Mouse (Mus musculus): ENCODE data around the gene Agtpbp1. TPM values are rescaled to one million over a fixed set of nuclear protein-coding genes. Genes with fewer than 3 reads are reported as not detected.
"Not testable (repeated sequence)": the region's sequence is repeated elsewhere in the genome, so short reads cannot be mapped to it uniquely, and the experiment has no call there.

Gene Agtpbp1
- polyA plus RNA-seq, 1 experiment from 2014 or later = 13.3 TPM

- H3K9me3 ChIP-seq (replicated peaks) = no peaks in the 10 kb centered on the region
- H3K27me3 ChIP-seq = no peaks in the 10 kb centered on the region
- no peak overlapping the region for H3K27ac ChIP-seq
- H3K4me3 ChIP-seq (replicated peaks) = no peak overlapping the region
- 0 out of 2 replicates have a peak, but pooled peaks cover 3% of the 10 kb centered on the region for H3K4me1 ChIP-seq
- H3K36me3 ChIP-seq = peaks cover 29% of the 10 kb centered on the region
- no peak for ATAC-seq (replicated peaks; ENCODE audit: low FRiP score)
- WGBS = 43% methylated on average over 5 of the region's 5 CpGs
- H3K4me2 ChIP-seq = no peak overlapping the region
- no peak overlapping the region for H3K9ac ChIP-seq
Measured at GRCm38 (mm10) chr13:59498191-59498590, 86.8 kb downstream of the Agtpbp1 start.

DNA sequence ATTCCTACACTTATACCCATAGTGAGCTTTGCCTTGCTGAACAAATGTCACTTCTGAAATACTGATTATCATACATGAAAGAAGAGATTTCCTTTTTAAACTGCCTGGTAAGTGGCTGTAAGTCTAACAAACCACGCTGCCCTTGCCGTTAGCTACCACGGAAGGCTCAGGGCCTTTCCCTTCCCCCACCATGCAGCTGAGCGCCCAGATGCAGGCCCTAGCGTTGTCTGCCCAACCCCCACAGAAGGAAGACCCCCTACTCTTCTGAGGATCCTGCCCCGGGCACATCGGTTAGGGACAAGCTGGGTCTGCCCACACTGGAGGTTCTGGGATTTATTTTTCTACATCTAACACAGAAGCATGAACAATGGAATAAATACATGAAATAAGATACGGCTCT, 89.2 kb downstream of the Agtpbp1 start:
- WGBS = 27% methylated on average over 8 of the region's 8 CpGs

DNA sequence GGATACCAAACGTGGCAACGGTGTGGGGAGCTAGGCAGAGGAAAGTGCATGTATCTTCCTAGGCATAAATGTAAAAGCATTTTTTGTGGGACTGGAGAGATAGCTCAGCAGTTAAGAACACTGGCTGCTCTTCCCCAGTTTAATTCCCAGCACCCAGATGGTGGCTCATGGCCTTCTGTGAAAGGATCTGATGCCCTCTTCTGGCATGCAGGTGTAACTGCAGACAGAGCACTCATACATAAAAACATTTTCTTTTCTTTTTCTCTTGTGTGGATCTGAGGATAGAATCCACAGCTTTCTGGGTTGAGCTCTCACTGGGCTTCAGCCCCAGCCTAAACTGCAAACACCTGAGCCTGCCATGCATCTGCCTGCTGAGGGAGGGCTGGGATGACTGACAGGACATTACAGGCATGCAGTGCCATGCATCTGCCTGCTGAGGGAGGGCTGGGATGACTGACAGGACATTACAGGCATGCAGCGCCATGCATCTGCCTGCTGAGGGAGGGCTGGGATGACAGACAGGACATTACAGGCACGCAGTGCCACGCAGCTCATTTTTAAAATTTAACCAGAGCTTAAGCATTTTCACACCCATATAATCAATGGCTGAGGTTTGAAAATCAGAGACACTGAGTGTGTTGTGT, 90.3 kb downstream of the Agtpbp1 start:
- H3K9me3 ChIP-seq (replicated peaks) = no peaks in the 10 kb centered on the region
- WGBS = 80% methylated on average over 5 of the region's 5 CpGs
- H3K27ac ChIP-seq = no peak overlapping the region
- no peak overlapping the region for H3K9ac ChIP-seq
- H3K4me3 ChIP-seq (replicated peaks) = no peak overlapping the region
- H3K4me2 ChIP-seq = no peak overlapping the region
- peaks cover 19% of the 10 kb centered on the region for H3K36me3 ChIP-seq
- ATAC-seq (replicated peaks; ENCODE audit: low FRiP score) = no peak
- H3K4me1 ChIP-seq = 0 out of 2 replicates have a peak, but pooled peaks cover 3% of the 10 kb centered on the region
- H3K27me3 ChIP-seq = no peaks in the 10 kb centered on the region

More for the DNA sequence above, 89.2 kb downstream of the Agtpbp1 start:
- Histone ChIP-seq H3K36me3 (peaks cover 27% of the 10 kb centered on the region), H3K9me3 (replicated peaks) (no peaks in the 10 kb centered on the region), H3K27me3 (no peaks in the 10 kb centered on the region), H3K27ac (no peak overlapping the region), H3K4me1 (0 out of 2 replicates have a peak, but pooled peaks cover 3% of the 10 kb centered on the region), H3K9ac (no peak overlapping the region), H3K4me3 (replicated peaks) (no peak overlapping the region), H3K4me2 (no peak overlapping the region)
- ATAC-seq (replicated peaks; ENCODE audit: low FRiP score) = no peak

GRCm38 (mm10) chr13:59490726-59491125, 94.3 kb downstream of the Agtpbp1 start:
- no peaks in the 10 kb centered on the region for H3K9me3 ChIP-seq (replicated peaks)
- WGBS = 73% methylated on average over 4 of the region's 4 CpGs
- H3K27me3 ChIP-seq = no peaks in the 10 kb centered on the region
- no peak overlapping the region for H3K9ac ChIP-seq
- H3K4me1 ChIP-seq = no peaks in the 10 kb centered on the region
- peaks cover 16% of the 10 kb centered on the region for H3K36me3 ChIP-seq
- ATAC-seq (replicated peaks; ENCODE audit: low FRiP score) = no peak
- no peak overlapping the region for H3K4me2 ChIP-seq
- no peak overlapping the region for H3K27ac ChIP-seq
- H3K4me3 ChIP-seq (replicated peaks) = no peak overlapping the region

DNA sequence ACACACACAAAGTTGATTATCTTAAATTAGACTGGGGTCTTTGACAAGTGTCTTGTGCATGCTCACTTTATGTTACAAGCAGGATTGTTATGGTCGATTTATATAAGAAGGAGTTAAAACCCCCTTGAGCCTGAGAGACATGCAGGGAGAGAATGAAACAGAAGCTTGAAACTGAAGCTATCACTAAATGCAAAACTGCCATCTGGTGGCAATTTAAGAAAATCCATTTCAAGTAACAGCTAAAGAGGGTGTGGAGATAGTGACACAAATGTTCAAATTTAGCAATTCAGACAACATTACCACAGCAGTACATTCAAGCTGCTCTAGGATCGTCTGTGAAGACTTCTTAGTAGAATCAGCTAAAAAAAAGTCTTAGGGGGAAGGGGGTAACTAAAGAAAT, 95.9 kb downstream of the Agtpbp1 start:
- no peak overlapping the region for H3K4me2 ChIP-seq
- H3K27me3 ChIP-seq = no peaks in the 10 kb centered on the region
- ATAC-seq (replicated peaks; ENCODE audit: low FRiP score) = no peak
- peaks cover 3% of the 10 kb centered on the region; the same call in 1 of the 2 replicates for H3K36me3 ChIP-seq
- no peaks in the 10 kb centered on the region for H3K9me3 ChIP-seq (replicated peaks)
- no peaks in the 10 kb centered on the region for H3K4me1 ChIP-seq
- H3K9ac ChIP-seq = no peak overlapping the region
- no peak overlapping the region for H3K27ac ChIP-seq
- WGBS = 52% methylated on average over 2 of the region's 2 CpGs
- H3K4me3 ChIP-seq (replicated peaks) = no peak overlapping the region

DNA sequence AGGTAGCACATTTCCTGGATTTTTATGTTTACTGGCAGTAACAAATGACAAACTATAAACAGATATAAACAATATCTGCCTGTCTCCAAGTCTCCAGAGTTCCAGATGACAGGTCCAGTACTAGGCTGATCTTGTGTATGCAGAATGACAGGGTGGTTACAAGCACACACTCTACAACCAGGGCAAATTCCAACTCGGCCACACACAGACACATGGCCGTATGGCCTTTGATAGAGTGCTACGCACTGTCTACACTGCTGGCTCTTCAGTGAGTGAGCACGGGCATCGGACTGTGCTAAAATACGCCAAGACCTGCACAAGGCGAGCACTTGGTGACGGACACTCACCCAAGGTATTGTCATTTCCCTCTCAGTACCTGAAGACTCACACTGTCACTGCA, 97.7 kb downstream of the Agtpbp1 start:
- no peaks in the 10 kb centered on the region for H3K4me1 ChIP-seq
- no peak overlapping the region for H3K4me2 ChIP-seq
- no peak overlapping the region for H3K4me3 ChIP-seq (replicated peaks)
- no peak overlapping the region for H3K27ac ChIP-seq
- H3K36me3 ChIP-seq = no peaks in the 10 kb centered on the region
- no peak for ATAC-seq (replicated peaks; ENCODE audit: low FRiP score)
- H3K9me3 ChIP-seq (replicated peaks) = no peaks in the 10 kb centered on the region
- WGBS = 80% methylated on average over 8 of the region's 8 CpGs
- H3K27me3 ChIP-seq = no peaks in the 10 kb centered on the region
- H3K9ac ChIP-seq = no peak overlapping the region

DNA sequence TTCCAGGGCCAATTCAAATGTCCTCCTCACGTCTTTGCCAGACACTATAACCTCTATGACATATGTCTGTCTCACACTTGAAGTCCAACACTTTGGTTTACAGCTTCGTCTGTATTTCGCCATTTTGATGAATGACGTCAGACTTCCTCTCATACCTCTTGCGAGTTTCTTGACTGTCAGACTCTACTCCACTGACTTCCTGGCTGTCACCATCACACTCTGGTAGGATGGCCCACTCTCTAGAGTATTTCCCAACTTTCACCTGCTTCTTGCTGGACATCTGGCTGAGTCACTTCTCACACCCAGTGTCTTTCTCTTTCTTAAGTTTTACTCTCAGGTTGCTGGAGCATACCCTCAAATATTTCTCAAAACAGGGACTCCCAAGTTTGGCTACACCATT, 98.8 kb downstream of the Agtpbp1 start:
- Histone ChIP-seq H3K4me1 (no peaks in the 10 kb centered on the region), H3K27ac (no peak overlapping the region), H3K4me2 (no peak overlapping the region), H3K36me3 (0 out of 2 replicates have a peak, but pooled peaks cover 4% of the 10 kb centered on the region), H3K27me3 (no peaks in the 10 kb centered on the region), H3K4me3 (replicated peaks) (no peak overlapping the region), H3K9me3 (replicated peaks) (no peaks in the 10 kb centered on the region), H3K9ac (no peak overlapping the region)
- ATAC-seq (replicated peaks; ENCODE audit: low FRiP score) = no peak
- 84% methylated on average over 5 of the region's 5 CpGs for WGBS

DNA sequence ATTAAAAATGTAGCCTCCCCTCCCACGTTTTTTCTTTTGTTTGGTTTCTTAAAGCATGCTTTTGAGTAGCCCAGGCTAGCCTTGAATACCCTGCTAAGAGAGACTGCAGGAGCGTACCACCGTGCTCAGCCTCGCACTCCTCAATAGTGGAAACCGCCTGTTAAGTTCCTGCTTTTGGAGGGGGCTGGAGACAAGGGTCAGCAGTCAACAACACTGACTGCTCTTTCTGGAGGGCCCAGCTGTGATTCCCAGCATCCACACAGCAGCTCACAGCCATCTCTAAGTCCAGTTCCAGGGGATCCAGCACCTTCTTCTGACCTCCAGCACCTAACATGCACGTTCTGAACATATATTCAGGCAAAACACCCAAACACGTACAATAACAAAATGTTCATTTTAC, 99.6 kb downstream of the Agtpbp1 start:
- ATAC-seq (replicated peaks; ENCODE audit: low FRiP score) = no peak
- WGBS = 92% methylated on average over 7 of the region's 7 CpGs

DNA sequence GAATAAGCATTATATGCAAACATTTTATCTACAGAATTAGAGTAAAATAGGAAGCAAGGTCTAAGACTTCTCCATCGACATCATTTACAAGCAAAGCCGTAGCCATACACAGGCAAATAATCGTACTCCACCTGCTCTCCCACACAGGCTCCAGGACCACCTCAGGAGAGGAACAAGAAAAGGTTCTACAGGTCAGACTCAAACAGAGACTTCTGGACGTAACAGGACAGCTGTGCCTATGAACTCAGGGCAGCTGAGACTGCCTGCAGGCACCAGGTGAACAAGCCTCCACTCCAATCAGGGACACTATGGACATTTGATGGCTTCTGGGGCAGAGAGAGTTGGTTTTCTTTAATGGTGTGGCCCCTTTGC, 103.6 kb downstream of the Agtpbp1 start:
- Histone ChIP-seq H3K27ac (no peak overlapping the region), H3K4me2 (no peak overlapping the region), H3K4me3 (replicated peaks) (no peak overlapping the region), H3K27me3 (no peaks in the 10 kb centered on the region), H3K36me3 (peaks cover 19% of the 10 kb centered on the region), H3K9me3 (replicated peaks) (no peaks in the 10 kb centered on the region), H3K9ac (no peak overlapping the region), H3K4me1 (no peaks in the 10 kb centered on the region)
- WGBS = 90% methylated on average over 4 of the region's 4 CpGs
- no peak for ATAC-seq (replicated peaks; ENCODE audit: low FRiP score)

More for the DNA sequence above, 99.6 kb downstream of the Agtpbp1 start:
- no peak overlapping the region for H3K4me3 ChIP-seq (replicated peaks)
- no peaks in the 10 kb centered on the region for H3K9me3 ChIP-seq (replicated peaks)
- H3K36me3 ChIP-seq = 0 out of 2 replicates have a peak, but pooled peaks cover 5% of the 10 kb centered on the region
- H3K27me3 ChIP-seq = no peaks in the 10 kb centered on the region
- H3K9ac ChIP-seq = no peak overlapping the region
- no peak overlapping the region for H3K4me2 ChIP-seq
- H3K4me1 ChIP-seq = no peaks in the 10 kb centered on the region
- no peak overlapping the region for H3K27ac ChIP-seq

DNA sequence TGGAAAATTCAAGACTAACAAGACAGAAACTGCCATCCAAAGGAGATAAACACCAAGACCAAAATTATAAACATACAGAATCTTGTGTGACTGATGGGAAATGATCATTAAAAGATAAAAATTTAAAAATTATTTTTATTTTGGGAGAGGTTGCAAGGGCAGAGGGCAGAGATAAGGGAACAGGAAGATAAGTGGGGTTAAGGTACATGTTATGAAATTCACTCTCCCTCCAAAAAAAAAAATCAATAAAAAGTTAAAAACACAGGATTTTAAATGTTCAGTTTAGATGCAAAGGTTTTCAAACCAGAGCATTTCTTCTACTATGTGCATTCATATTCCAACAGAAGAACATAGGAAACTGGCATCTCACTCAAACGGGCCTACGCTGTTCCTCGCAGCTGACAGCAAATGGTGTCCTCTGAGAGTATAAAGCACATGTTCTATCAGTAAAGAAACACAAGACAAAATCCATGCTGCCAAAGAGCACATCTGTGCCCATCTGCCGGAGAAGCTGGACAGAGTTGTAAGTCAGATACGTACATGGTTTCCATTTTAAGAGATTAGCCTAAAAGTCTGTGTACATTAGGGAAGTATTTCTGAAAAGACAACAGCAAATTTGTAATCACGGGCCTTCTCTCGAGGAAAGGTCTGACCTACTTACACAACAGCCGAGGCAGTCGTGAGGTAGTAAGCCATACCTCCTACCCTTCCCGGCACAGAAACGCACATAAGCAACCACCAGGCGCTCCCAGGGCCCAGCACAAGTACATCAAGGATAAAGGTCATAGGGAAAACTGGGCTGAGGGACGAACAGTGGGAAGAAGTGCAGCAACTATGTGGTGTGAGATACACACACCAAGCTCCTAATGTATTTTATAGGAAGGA, 104.2 kb downstream of the Agtpbp1 start:
- no peaks in the 10 kb centered on the region for H3K27me3 ChIP-seq
- ATAC-seq (replicated peaks; ENCODE audit: low FRiP score) = no peak
- peaks cover 20% of the 10 kb centered on the region for H3K36me3 ChIP-seq
- H3K9me3 ChIP-seq (replicated peaks) = no peaks in the 10 kb centered on the region
- no peak overlapping the region for H3K4me3 ChIP-seq (replicated peaks)
- WGBS = 92% methylated on average over 13 of the region's 13 CpGs
- no peak overlapping the region for H3K4me2 ChIP-seq
- H3K4me1 ChIP-seq = no peaks in the 10 kb centered on the region
- no peak overlapping the region for H3K9ac ChIP-seq
- no peak overlapping the region for H3K27ac ChIP-seq

DNA sequence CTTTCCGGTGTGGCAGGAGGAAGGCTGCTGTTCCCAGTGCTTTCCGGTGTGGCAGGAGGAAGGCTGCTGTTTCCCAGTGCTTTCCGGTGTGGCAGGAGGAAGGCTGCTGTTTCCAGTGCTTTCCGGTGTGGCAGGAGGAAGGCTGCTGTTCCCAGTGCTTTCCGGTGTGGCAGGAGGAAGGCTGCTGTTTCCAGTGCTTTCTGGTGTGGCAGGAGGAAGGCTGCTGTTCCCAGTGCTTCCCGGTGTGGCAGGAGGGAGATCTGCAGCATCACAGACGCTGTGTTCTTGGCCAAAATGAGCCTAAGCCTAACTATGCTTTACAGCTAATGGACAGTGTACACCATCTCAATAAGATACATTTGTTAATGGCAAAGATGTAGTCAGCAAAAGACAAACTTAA, 107.1 kb downstream of the Agtpbp1 start:
- peaks cover 28% of the 10 kb centered on the region for H3K36me3 ChIP-seq
- not testable (repeated sequence) for H3K9ac ChIP-seq; H3K4me2 ChIP-seq; H3K4me3 ChIP-seq (replicated peaks); H3K27me3 ChIP-seq; ATAC-seq (replicated peaks; ENCODE audit: low FRiP score); H3K4me1 ChIP-seq; H3K9me3 ChIP-seq (replicated peaks); H3K27ac ChIP-seq
- WGBS = 78% methylated on average over 7 of the region's 7 CpGs

- Histone ChIP-seq H3K4me2 (no peak overlapping the region), H3K4me3 (replicated peaks) (no peak overlapping the region), H3K36me3 (peaks cover 28% of the 10 kb centered on the region), H3K4me1 (0 out of 2 replicates have a peak, but pooled peaks cover 3% of the 10 kb centered on the region), H3K9ac (no peak overlapping the region), H3K27me3 (no peaks in the 10 kb centered on the region), H3K27ac (no peak overlapping the region), H3K9me3 (replicated peaks) (no peaks in the 10 kb centered on the region)
- WGBS = 83% methylated on average over 14 of the region's 14 CpGs
- no peak for ATAC-seq (replicated peaks; ENCODE audit: low FRiP score)
Measured at GRCm38 (mm10) chr13:59477451-59477850, 107.6 kb downstream of the Agtpbp1 start.
